Mouse (Mus musculus) right cerebral cortex, postnatal 10 days (tissue): ENCODE results near the gene Defb45.

ENCODE experiments used
- DNase-seq, 2 experiments: peaks; one replicate each; pipeline ENCODE4 v3.0.0; 2021; ENCODE audit warnings: low spot score in 2 of 2

Defb45 gene

GRCm38 (mm10) chr2:152599299-152599698 lies at the start of gene Defb45:
Defb45 (minus strand) TSS chr2:152599399.
- DNase-seq: no peak

DNA sequence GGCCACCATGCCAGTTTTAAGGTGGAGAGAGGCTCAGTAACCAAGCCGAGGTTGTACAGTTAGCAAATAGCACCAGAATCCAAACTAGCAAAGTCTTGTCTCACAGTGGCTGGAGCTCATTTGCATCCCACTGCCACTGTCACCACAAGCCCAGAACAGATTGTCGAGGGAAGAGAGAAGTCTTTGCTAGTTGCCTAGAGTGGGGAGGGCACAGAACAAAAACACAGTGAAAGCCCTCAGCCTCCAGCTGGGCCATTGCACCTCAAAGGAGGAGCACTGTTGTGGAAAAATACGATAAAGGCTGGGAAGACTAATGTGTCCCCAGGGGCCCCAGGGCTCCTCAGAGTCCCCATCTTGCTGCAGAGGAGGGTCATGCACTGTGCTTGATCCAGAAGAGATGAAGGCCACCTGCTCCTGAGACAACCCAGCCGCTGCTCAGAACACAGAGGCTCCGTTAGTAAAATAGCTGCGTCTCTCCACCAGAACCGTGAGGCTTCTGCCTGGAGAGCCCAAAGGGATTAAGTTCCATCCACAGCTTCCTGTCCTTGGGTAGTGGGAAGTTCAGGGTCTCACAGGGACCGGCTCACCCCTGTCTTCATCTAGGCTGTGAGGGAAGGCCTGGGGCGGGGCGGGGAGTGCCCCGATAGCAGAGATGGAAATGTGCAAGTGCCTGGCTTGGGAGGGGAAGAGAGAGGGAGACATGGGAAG lies 40.4 kb upstream of the Defb45 start:
- no peak for DNase-seq

DNA sequence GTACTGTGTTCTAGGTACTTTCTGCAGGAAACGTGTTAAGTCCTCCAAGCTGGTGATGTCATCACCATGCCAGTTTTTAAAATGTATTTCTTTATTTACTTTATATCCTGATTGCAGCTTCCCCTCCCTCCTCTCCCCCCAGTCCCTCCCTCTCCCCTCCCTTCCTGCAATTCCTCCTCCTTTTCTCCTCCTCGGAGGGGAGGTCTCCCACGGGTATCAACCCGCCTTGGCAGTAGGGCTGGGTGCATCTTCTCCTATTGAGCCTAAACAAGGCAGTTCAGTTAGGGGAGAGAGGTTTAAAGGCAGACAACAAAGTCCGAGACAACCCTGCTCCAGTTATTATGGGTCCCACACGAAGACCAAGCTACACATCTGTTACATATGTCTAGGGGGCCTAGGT lies 39.7 kb upstream of the Defb45 start:
- DNase-seq: no peak

- DNase-seq: no peak
These were observed 38.2 kb upstream of the Defb45 start for GRCm38 (mm10) chr2:152637381-152637780.

DNA sequence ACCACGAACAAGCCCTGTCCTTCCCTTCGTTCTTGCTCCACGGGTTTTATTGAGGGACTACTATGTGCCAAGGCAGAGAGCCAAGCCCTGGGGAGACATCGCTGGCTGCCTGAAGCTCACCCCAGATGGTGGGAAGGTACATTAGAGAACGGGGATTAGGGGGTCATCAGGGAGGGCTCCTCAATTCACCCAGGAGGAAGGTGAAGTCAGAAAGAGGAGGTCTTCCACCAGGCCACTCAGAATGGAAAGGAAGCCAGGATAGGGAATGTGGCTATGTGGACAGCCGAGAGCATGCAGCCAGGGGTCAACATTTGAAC lies 37.8 kb upstream of the Defb45 start:
- DNase-seq: no peak

DNA sequence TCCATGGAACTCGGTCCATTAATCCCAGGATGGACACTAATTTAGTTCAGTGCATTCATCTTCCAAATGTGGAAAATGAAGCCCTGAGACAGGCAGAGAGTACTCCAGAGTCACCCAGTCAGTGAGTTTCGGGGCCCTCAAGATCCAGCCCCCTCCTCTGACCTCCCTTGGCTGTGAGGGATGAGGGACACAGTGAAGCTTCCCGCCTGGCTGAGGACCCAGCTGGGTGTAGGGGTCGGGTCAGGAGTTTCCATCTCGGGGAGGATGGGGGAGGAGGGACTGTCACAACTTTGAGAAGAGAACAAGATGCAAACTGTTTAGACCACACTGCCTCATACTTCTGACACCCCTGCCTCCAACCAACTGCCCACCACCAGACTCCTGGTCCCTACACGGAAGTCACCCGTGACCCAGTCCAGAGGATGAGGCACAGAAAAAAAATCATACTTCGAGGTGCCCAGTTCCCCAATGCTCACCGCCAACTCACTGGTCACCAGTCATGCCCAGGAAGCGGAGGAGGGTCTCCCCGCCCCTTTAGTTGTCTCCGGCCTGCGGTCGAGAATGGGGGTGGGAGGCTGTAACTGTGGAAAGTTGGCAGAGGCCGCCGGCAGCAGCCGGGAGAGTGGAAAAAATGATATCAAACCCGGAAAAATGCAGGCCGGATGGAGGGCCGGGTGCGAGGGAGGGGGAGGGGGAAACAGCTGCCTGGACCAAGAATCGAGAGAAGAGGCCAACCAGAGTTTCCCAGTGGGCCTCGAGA lies 37.2 kb upstream of the Defb45 start:
- no peak for DNase-seq

DNA sequence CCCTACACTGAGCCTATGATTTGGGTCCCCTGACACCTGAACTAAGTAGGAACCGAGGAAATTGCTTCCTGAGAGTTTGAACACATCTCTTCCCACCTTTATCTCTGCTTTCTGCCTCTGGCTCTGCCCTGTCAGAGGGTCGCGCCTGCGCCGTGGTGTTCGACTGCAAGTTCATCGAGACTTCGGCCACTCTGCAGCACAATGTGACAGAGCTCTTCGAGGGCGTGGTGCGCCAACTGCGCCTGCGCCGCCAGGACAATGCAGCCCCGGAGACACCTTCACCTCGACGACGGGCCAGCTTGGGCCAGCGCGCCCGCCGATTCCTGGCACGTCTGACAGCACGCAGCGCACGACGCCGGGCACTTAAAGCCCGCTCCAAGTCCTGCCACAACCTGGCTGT lies 35.1 kb upstream of the Defb45 start:
- DNase-seq: no peak

DNA sequence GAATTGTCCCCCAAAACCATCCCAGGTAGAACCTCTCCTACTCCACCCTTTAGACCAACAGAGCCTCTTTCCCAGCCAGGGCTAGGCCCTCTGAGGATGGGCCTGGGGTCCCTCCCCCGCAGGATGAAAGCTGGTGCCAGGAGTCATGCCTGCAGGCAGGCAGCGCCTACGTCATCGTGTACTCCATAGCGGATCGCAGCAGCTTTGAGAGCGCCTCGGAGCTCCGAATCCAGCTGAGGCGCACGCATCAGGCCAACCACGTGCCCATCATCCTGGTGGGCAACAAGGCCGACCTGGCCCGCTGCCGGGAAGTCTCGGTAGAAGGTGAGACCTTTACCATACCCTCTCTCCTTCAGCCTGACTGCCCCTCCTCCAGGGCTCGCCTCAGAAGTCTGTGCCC lies 34.1 kb upstream of the Defb45 start:
- DNase-seq: no peak

DNA sequence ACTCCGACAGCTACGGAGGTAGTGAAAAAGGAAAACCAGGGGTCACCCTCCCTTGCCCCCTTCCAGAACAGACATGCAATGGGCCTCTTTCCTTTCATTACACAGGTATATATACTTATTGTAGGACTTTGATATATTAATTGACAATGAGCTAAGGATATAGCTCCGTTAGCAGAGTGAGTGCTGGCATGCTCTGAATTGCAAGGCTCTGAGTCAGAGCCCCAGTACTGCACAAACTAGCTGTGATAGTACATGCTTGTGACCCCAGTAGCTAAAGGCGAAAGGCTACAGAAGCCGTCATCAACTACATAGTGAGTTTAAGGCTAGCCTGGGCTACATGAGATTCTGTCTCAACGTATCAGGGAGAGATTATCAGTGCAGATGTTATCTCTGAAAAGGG lies 30.7 kb upstream of the Defb45 start:
- no peak for DNase-seq

- DNase-seq: no peak
These were observed 30.0 kb upstream of the Defb45 start for GRCm38 (mm10) chr2:152629239-152629638.

DNA sequence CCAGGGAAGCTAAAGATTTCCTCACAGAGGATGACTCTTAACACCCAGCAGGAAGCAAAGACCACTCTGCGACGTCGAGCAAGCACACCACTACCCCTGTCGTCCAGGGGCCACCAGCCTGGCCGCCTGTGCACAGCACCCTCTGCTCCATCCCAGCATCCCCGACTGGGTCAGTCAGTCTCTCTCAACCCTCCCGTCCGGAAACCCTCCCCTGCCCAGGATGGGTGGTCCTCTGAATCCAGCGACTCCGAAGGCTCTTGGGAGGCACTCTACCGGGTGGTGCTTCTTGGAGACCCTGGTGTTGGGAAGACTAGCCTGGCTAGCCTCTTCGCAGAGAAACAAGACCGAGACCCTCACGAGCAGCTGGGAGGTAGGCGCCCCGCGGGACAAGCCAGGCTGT lies 28.9 kb upstream of the Defb45 start:
- no peak for DNase-seq

GRCm38 (mm10) chr2:152626774-152627591 lies 27.8 kb upstream of the Defb45 start, which contains the start of gene Rem1:
Rem1 (plus strand) TSS chr2:152626951.
- no peak for DNase-seq

DNA sequence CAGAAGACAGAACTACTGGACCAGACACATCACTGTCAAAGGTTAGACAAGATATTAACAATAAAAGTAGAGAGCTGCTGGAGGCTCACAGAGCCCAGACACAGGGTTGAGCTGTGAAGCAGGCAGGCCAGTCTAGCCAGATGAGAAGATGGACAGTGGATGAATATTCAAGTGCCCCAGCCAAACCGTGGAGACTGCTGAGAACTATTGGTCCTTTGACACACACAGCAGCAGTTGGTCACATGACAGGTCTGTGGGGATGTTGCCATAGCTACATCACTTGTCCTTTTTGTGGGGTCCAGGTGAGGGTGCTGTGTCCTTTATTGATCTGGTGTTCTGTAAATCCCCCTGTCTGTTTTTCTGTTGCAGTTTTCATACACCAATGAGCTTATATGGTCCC lies 26.1 kb upstream of the Defb45 start:
- DNase-seq: no peak

DNA sequence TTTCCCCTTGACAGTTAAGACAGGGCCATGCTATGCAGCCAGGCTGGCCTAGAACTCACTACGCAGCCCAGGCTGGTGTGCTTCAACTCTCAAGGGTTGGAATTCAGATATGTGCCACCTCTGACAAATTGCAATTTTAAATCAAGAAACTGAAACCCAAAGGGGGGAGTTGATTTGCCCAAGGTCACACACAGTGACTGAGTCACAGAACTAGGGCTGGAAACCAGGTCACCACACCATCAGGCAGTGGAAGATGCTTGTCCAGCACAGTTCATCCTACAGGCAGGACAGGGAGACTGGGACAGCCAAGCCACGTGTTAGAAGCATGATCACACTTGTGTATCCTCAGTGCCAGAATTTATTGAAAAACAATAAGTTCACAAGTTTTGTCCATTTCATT lies 25.4 kb upstream of the Defb45 start:
- DNase-seq: no peak

GRCm38 (mm10) chr2:152622953-152623352 lies 23.8 kb upstream of the Defb45 start, which contains the start of gene Defb25:
Defb25 (minus strand) TSS chr2:152623053.
- DNase-seq: no peak

- no peak for DNase-seq
These were observed 23.0 kb upstream of the Defb45 start for GRCm38 (mm10) chr2:152622151-152622550.

DNA sequence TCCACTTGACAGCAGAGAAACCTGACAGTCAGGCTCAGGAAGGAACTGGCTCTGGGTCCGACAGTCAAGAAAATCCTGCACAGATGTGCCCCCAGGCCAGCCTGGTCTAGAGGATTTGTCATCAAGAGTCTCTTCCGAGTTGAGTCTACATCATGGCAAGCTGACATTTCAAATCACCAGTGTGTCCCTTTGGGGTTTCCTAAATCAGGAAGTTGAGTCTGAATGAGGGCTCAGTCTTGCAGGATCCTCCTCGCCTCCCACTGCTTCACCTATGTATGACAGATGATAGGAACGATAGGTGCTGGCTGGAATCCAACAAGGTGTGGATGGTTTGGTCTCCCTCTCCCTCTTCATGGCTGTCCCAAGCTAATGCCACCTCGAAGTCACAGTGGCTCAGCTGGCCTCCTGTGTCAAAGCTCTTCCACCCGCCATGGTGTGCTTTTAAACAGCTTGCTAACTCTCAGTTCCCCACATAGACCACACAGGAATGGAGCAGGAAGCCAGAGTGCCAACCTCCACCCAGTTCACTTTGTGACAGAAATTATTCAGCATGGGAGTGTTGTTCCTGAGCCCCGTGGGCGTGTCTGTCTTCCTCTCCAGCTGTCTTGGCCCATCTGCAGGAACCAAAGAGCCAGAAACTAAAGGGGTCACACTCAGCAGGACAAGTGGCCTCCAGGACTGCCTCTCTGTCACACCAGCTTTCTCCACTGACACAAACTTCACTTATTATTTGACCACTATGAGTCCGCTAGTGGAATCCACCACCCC lies 21.4 kb upstream of the Defb45 start:
- no peak for DNase-seq

DNA sequence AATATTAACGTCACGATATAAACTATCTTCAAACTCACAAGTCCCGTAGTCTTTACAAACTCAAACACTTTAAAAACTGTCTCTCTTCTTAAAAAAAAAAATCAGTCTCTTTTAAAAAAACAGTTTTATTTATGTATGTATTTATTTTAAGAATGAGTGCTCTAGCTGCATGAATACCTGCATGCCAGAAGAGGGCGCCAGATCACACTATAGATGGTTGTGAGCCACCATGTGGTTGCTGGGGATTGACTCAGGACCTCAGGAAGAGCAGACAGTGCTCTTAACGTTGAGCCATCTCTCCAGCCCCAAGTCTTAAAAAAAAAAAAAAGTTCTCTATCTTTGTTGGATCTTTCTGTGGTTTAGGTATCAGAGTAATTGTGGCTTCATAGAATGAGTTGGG lies 18.2 kb upstream of the Defb45 start:
- DNase-seq: no peak

- no peak for DNase-seq
These were observed 17.3 kb upstream of the Defb45 start for GRCm38 (mm10) chr2:152616470-152616869.

DNA sequence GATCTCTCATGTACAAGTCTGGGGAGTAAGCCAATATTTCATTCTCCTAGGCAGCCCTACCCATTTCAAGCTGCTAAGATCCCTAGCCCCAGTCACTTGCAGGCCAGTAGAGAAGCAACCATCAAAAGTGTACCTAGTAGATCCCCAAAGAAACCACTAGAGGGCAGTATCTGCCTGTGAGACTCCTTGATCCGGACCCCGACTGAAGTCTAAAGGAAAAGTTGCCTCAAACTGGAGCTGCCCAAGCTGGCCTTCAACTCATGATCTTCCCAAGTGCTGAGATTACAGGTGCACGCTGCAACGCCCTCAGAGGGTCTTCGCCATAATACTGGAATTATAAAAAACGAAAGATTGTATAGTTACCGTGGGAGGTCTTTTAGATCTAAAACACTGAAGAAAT lies 16.4 kb upstream of the Defb45 start:
- peak; percentile 68 to 71 for DNase-seq

DNA sequence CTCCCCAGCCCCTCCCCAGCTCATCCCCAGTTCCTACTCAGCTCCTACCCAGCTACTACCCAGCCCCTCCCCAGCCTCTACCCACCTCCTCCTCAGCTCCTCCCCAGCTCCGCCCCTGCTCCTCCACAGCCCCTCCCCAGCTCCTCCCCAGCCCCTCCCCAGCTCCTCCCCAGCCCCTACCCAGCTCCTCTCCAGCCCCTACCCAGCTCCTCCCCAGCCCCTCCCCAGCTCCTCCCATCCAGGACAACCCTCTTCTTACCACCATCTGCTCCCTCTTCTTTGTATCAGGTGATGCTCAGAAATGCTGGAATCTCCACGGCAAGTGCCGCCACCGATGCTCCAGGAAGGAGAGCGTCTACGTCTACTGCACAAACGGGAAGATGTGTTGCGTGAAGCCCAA lies 13.0 kb upstream of the Defb45 start:
- DNase-seq: peak in 1 of 2 experiments; percentile 46

DNA sequence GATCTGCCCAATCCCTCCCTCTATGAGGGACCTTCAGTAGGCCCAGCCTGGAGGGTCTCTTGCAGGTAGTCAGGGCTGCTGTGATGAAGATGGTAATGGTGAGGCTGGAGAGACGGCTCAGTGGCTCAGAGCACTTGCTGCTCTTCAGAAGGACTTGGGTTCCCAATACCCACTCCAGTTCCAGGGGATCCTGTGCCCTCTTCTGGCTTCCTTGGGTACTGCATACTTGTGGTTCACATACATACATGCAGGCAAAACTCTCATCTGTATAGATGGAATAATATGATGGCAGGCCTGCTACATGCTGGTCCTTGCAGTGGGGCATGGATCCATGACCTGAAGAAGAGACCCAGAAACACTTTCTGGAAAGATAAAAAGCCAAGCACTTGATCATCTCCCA lies 9.5 kb upstream of the Defb45 start:
- no peak for DNase-seq
